Mouse (Mus musculus) embryonic facial prominence, embryonic 11.5 days (tissue): ENCODE data around the gene Msto1. TPM values are rescaled to one million over a fixed set of nuclear protein-coding genes. Genes with fewer than 3 reads are reported as not detected.
"Not testable (repeated sequence)": the region's sequence is repeated elsewhere in the genome, so short reads cannot be mapped to it uniquely, and the experiment has no call there.

Experiments used
- ATAC-seq: fragments of 200-750 bp; cut with Nextera tagmentation; replicated peaks from 2 replicates; pipeline ENCODE4 v1.8.0; 2017; ENCODE audit warnings: low read depth; ENCODE audit not compliant: insufficient number of reproducible peaks, low FRiP score, low TSS enrichment
- DNase-seq: peaks from one replicate; pipeline ENCODE4 v3.0.0-alpha.2; 2015; ENCODE audit warnings: low spot score
- H3K27ac ChIP-seq: fragments of 300-500 bp; sonication (generic); replicated peaks from 2 replicates; pipeline ENCODE4 v1.5.1; 2014; ENCODE audit warnings: mild to moderate bottlenecking, low read depth, low read length, control low read depth
- H3K27me3 ChIP-seq: fragments of 300-500 bp; sonication (generic); 2 replicates; pipeline ENCODE4 v1.6.1; 2014; ENCODE audit warnings: mild to moderate bottlenecking, low read length, moderate library complexity, mixed read lengths; ENCODE audit not compliant: control insufficient read depth, insufficient read depth
- H3K36me3 ChIP-seq: fragments of 300-500 bp; sonication (generic); replicated peaks from 2 replicates; pipeline ENCODE4 v1.6.1; 2014; ENCODE audit warnings: low read depth, mild to moderate bottlenecking, low read length, moderate library complexity, mixed read lengths; ENCODE audit not compliant: control insufficient read depth, insufficient read depth
- H3K4me1 ChIP-seq: fragments of 300-500 bp; sonication (generic); 2 replicates; pipeline ENCODE4 v1.6.1; 2014; ENCODE audit warnings: low read length, mixed read lengths; ENCODE audit not compliant: control insufficient read depth, insufficient read depth
- H3K4me2 ChIP-seq: fragments of 300-500 bp; sonication (generic); 2 replicates; pipeline ENCODE4 v1.6.1; 2014; ENCODE audit warnings: low read depth, mild to moderate bottlenecking, control low read depth, low read length, moderate library complexity
- H3K4me3 ChIP-seq: fragments of 300-500 bp; sonication (generic); 2 replicates; pipeline ENCODE4 v1.5.1; 2014; ENCODE audit warnings: low read depth, low read length, control low read depth
- H3K9ac ChIP-seq: fragments of 300-500 bp; sonication (generic); replicated peaks from 2 replicates; pipeline ENCODE4 v1.6.1; 2014; ENCODE audit warnings: mild to moderate bottlenecking, control low read depth, low read length
- H3K9me3 ChIP-seq: fragments of 300-500 bp; sonication (generic); replicated peaks from 2 replicates; pipeline ENCODE4 v1.6.1; 2016; ENCODE audit warnings: mild to moderate bottlenecking, low read length, inconsistent platforms, mixed read lengths; ENCODE audit not compliant: control insufficient read depth
- WGBS: fragments of 180-500 bp; shearing (Covaris S2); extraction: QIAGEN DNeasy Blood & Tissue Kit; methylation state at CpG from one replicate; pipeline ENCODE4 v1.1.7; 2014; 5-methylcytosine and 5-hydroxymethylcytosine counted together
- polyA plus RNA-seq: library from polyadenylated mRNA; unstranded; fragments of >200 nt; fragmentation: Nextera tagmentation; extraction: Ambion mirVana; gene quantifications from 2 replicates; pipeline ENCODE4 v1.2.1, GENCODE M21; 2014

The Msto1 gene
- polyA plus RNA-seq, 1 experiment from 2014 or later: 49.2 TPM

- ATAC-seq (no peak), DNase-seq (no peak)
- peaks cover 4% of the 10 kb centered on the region for H3K36me3 ChIP-seq
- H3K4me3 ChIP-seq: no peak overlapping the region
- H3K4me1 ChIP-seq: no peaks in the 10 kb centered on the region
- no peaks in the 10 kb centered on the region for H3K9me3 ChIP-seq
- no peak overlapping the region for H3K27ac ChIP-seq
- no peak overlapping the region for H3K9ac ChIP-seq
- WGBS: 89% methylated on average over 13 of the region's 13 CpGs
- H3K4me2 ChIP-seq: no peak overlapping the region
- H3K27me3 ChIP-seq: no peaks in the 10 kb centered on the region
These were observed 5.2 kb upstream of the Msto1 start for GRCm38 (mm10) chr3:88918981-88919380.

- no peak for DNase-seq
- WGBS: 35% methylated on average over 8 of the region's 8 CpGs
These were observed 598 bp upstream of the Msto1 start for GRCm38 (mm10) chr3:88914384-88914810.

GRCm38 (mm10) chr3:88912585-88912984 is 1.2 kb downstream of the Msto1 start:
- ATAC-seq (no peak), DNase-seq (no peak)
- Histone ChIP-seq H3K4me1 (no peaks in the 10 kb centered on the region; the same call in 1 of the 2 replicates), H3K27me3 (no peaks in the 10 kb centered on the region), H3K27ac (no peak overlapping the region), H3K4me3 (peak overlapping the region; percentile 71; the same call in 1 of the 2 replicates), H3K9ac (no peak overlapping the region), H3K4me2 (no peak overlapping the region), H3K9me3 (no peaks in the 10 kb centered on the region), H3K36me3 (peaks cover 13% of the 10 kb centered on the region)
- 87% methylated on average over 7 of the region's 7 CpGs for WGBS

More at GRCm38 (mm10) chr3:88914384-88914810, 598 bp upstream of the Msto1 start:
- Histone ChIP-seq H3K4me2 (peak overlapping the region; percentile 62), H3K4me1 (no peaks in the 10 kb centered on the region; the same call in 1 of the 2 replicates), H3K36me3 (peaks cover 11% of the 10 kb centered on the region), H3K4me3 (peak overlapping the region; percentile 71), H3K9ac (peak overlapping the region; percentile 73), H3K27ac (peak overlapping the region; percentile 32; the same call in 1 of the 2 replicates), H3K27me3 (no peaks in the 10 kb centered on the region), H3K9me3 (no peaks in the 10 kb centered on the region)
- no peak for ATAC-seq

GRCm38 (mm10) chr3:88906393-88907159 is 7.2 kb downstream of the Msto1 start:
- Histone ChIP-seq H3K9ac (no peak overlapping the region), H3K27me3 (no peaks in the 10 kb centered on the region), H3K9me3 (no peaks in the 10 kb centered on the region), H3K27ac (no peak overlapping the region), H3K4me3 (no peak overlapping the region), H3K36me3 (peaks cover 17% of the 10 kb centered on the region), H3K4me2 (no peak overlapping the region), H3K4me1 (no peaks in the 10 kb centered on the region)
- ATAC-seq (no peak), DNase-seq (no peak)
- WGBS: 89% methylated on average over 6 of the region's 6 CpGs

GRCm38 (mm10) chr3:88905741-88906140 is 8.1 kb downstream of the Msto1 start:
- peaks cover 17% of the 10 kb centered on the region for H3K36me3 ChIP-seq
- H3K4me3 ChIP-seq: no peak overlapping the region
- no peak overlapping the region for H3K4me2 ChIP-seq
- no peak overlapping the region for H3K27ac ChIP-seq
- ATAC-seq: no peak
- H3K4me1 ChIP-seq: no peaks in the 10 kb centered on the region
- H3K27me3 ChIP-seq: no peaks in the 10 kb centered on the region
- no peak overlapping the region for H3K9ac ChIP-seq
- 88% methylated on average over 2 of the region's 2 CpGs for WGBS
- no peak for DNase-seq
- H3K9me3 ChIP-seq: no peaks in the 10 kb centered on the region

- no peak for ATAC-seq
- Histone ChIP-seq H3K9me3 (no peaks in the 10 kb centered on the region), H3K9ac (no peak overlapping the region), H3K27ac (no peak overlapping the region), H3K4me1 (no peaks in the 10 kb centered on the region), H3K36me3 (peaks cover 12% of the 10 kb centered on the region), H3K27me3 (no peaks in the 10 kb centered on the region), H3K4me2 (no peak overlapping the region), H3K4me3 (no peak overlapping the region)
- 88% methylated on average over 6 of the region's 6 CpGs for WGBS
- DNase-seq: no peak
These were observed 8.6 kb downstream of the Msto1 start for GRCm38 (mm10) chr3:88905209-88905608.

- ATAC-seq (no peak), DNase-seq (no peak)
- H3K4me1 ChIP-seq: no peaks in the 10 kb centered on the region
- H3K4me2 ChIP-seq: no peak overlapping the region
- H3K27ac ChIP-seq: no peak overlapping the region
- peaks cover 10% of the 10 kb centered on the region for H3K36me3 ChIP-seq
- no peaks in the 10 kb centered on the region for H3K27me3 ChIP-seq
- no peak overlapping the region for H3K9ac ChIP-seq
- no peak overlapping the region for H3K4me3 ChIP-seq
- H3K9me3 ChIP-seq: no peaks in the 10 kb centered on the region
- WGBS: 85% methylated on average over 3 of the region's 3 CpGs
These were observed 9.0 kb downstream of the Msto1 start for GRCm38 (mm10) chr3:88904803-88905202.

- not testable (repeated sequence) for H3K27me3 ChIP-seq, H3K27ac ChIP-seq, H3K9ac ChIP-seq, H3K9me3 ChIP-seq, H3K4me2 ChIP-seq, H3K36me3 ChIP-seq, H3K4me1 ChIP-seq, ATAC-seq, DNase-seq, H3K4me3 ChIP-seq
- 92% methylated on average over 7 of the region's 7 CpGs for WGBS
These were observed 20.8 kb downstream of the Msto1 start for GRCm38 (mm10) chr3:88893011-88893410.
